Comparison of ENCODE assay signal across 1 mouse cellular context in genomic region chr3:95816681-95817080, GRCm38 (mm10).
TF ChIP-seq lines count a peak whose summit lies in the region.

No protein-coding gene starts in this region.

TF ChIP-seq in MEL, 35 proteins besides CTCF, POLR2A, EP300 and RAD21 (continued from another document):
- TF ChIP-seq USF2 (IDR thresholded peaks at IDR 0.05; ENCODE audit: borderline replicate concordance in 1 of 2, insufficient read depth in 1 of 2, low read depth in 1 of 2, low read length in 2 of 2) (no peak), ETS1 (IDR thresholded peaks at IDR 0.05; ENCODE audit: low read depth, low read length) (no peak), SIN3A (IDR thresholded peaks at IDR 0.05; ENCODE audit: low read length) (no peak), CHD2 (IDR thresholded peaks at IDR 0.05; ENCODE audit: low read length) (no peak), KAT2A (conservative IDR thresholded peaks at IDR 0.05; ENCODE audit: low read depth, low read length) (no peak), ZMIZ1 (IDR thresholded peaks at IDR 0.05; ENCODE audit: low read depth, low read length) (no peak), NELFE (IDR thresholded peaks at IDR 0.05; ENCODE audit: low read depth, low read length) (no peak), NRF1 (IDR thresholded peaks at IDR 0.05; ENCODE audit: insufficient read depth, low read depth, low read length, poor library complexity, severe bottlenecking) (no peak), TBP (IDR thresholded peaks at IDR 0.05; ENCODE audit: low read depth, low read length) (no peak), ZNF384 (IDR thresholded peaks at IDR 0.05; ENCODE audit: low read depth, low read length) (no peak), MYB (IDR thresholded peaks at IDR 0.05; ENCODE audit: low read depth, low read length) (no peak), SMC3 (IDR thresholded peaks at IDR 0.05; ENCODE audit: low read depth, low read length) (no peak), ZC3H11A (IDR thresholded peaks at IDR 0.05; ENCODE audit: low read depth, low read length) (no peak), ZKSCAN1 (IDR thresholded peaks at IDR 0.05; ENCODE audit: low read depth, low read length) (no peak), MYC (IDR thresholded peaks at IDR 0.05; ENCODE audit: low read depth, low read length) (no peak)
